Mouse (Mus musculus) cerebellum, adult (tissue): Measurements from ENCODE around the gene March7.
A peak's percentile ranks its signal among the peaks of the same experiment; 100 is the strongest.

ENCODE experiments used
- ATAC-seq: cut with Nextera tagmentation; 2 replicates; pipeline ENCODE4 v1.9.2; 2017; ENCODE audit warnings: mild to moderate bottlenecking, moderate library complexity, mixed read lengths; ENCODE audit not compliant: insufficient number of reproducible peaks, low FRiP score, low TSS enrichment

The March7 gene

DNA sequence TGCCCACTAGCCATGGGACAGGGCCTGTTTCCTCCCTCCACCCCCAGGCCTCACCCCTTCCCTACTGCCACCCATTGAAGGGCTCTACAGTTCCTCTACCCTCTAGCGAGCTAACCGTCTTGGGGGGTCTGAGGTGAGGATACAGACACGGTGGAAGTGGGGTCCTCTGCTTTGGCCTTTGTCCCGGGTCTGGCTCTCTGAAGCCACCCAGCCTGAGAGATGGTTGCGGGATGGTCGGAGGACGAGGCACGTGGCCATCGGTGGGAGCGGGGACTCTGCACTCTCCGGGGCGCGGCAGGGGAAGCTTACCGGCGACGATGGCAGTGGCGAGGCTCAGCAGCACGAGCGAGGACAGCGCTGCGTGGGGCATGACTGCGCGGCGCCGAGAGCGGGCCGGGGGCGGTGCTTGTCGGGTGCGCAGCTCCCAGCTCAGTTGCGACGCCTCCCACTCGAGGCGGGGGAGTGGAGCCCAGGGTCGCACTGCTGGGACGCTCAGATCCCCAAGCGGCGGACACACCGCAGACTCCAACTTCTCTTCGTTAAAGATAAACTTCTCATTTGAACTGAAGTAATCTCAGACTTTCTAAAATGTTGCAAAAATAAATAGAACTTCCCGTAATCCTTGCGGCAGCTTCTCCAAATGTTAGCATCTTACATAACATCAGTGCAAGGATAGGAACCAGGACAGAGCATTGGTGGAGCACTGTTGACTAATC, 74.2 kb downstream of the March7 start:
- ATAC-seq: 0 out of 2 replicates have a peak, but pooled peaks have one; percentile 41

DNA sequence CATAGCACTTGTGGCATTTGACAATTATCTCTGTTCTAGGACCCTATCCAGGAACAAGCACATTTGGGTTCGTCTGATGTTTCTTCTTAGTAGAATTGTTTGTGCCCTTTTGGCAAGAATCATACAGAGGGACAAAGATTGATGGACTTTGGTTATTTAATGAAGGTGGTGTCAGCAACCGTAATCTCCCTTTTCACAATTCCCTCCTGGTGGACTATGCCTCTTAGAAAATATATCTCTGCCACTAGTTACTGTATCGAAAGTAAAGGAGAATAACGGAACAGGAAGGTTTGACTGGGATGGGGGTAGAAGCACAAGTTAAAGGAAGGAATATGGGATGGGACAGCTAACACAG, 74.8 kb downstream of the March7 start, which contains the start of gene Cd302:
Cd302 (minus strand) TSS at position 22 of the 355 bp plus-strand sequence.
- no peak for ATAC-seq

DNA sequence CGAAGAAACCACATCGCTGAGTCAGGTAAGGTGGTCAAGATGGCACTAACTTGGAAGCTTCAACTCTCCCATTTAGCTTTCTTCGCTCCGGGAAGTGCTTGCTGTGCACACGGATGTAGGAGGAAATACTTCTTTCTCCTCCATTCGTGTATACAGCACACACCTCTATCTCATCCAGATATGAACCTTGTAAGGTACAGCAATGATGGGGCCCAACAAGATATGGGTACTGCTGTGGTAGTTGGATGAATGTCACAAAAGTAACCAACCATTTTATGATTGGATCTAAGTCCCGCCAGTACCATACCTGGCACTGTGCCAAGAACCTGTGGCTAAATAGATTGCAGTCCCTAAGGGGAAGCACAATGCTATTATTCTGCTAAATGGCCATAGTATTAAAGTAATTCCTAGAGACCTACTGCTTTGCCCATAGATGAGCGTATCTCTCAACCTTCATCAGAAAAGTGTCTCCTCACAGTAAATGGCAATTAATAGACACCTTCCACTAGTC, 75.5 kb downstream of the March7 start:
- no peak for ATAC-seq

DNA sequence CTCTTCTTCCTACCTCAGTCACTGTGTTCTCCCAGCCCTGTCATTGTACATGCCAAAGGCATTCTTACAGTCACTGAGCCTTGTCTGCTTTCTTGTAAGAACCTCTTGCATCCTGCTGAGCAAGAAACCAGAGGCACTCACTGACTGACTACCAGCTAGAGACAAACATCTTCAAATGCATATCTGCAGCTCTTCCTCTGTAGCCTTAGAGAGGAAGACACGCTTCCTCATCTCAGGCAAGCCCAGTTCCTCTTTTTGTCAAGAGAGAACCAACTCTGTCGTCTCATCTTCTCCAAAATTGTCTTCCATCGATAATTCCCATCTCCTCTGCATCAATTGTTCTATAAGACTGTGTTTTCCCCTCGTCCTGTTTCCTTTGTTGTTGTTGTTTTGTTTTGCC, 78.9 kb downstream of the March7 start:
- no peak for ATAC-seq

DNA sequence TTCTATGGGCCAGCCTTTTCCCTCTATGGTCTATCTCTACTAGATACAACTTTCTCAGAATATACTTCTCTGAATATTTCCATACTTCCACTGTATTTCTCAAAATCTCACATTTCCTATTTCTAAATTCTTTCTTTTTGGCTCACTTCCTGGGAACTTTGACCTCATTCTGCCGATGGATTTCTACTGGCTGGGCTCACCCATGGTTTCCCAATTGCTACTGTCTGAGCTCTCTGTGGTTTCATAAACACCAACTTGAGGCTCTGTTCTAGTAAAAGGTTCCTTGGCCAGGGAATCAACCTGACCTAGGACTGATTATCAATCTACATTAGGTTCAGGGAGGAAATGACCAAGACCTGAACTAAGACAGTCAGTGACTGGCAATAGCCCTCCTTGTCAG, 79.8 kb downstream of the March7 start:
- ATAC-seq: no peak

DNA sequence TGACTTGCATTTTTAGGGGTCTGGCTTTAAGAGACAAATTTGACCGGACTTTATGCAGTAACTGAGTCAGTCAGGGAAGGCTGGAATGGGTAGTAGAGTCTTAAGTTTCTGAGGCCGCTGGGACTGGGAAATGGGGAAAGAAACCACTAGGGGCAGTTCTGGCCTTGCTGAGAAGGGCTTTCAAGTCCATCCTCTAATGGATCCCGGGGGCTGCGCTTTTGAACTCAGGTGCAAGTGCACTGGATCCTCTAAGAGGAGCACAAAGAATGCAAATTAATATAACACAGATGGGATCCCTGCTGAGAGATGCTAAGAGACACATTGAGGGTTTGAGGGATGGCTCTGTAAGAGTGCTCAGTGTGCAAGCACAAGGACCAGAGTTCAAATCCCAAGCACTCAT, 81.7 kb downstream of the March7 start:
- no peak for ATAC-seq

DNA sequence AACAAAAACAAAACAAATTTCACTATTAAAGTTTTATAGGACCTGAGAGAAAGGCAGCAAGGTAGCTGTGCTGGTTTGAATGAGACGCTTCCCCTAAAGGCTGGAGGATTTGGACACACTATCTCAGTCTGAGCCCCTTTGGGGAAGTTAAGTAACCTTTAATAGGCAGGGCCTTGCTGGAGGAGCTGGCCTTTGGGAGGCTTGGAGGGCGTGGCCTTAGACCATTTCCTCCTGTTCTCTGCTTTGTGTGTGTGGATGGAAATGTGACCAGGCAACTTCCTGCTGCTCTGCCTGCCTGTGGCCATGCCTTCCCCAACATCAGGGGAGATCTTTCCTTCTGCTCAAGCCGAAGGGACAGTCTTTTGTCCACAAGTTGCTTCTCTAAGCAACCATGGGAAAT, 88.6 kb downstream of the March7 start:
- no peak for ATAC-seq

DNA sequence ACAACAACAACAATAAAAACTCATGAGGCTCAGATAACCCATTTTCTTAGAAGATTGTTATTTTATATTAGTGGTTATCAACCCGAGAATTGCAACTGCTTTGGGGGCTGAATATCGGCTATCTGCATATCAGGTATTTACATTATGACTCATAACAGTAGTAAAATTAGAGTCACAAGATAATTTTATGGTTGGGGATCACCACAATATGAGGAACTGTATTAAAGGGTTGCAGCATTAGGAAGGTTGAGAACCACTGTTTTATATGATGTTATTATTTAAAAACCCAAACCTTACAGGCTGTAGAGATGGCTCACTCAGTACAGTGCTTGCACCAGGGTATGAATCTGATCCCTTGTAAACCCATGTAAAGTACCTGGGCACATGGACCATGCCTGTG, 89.6 kb downstream of the March7 start:
- no peak for ATAC-seq
